Mouse (Mus musculus) MEL (cell line): ENCODE results near the gene Psen2.

ENCODE experiments used
- BHLHE40 ChIP-seq: IDR thresholded peaks from 2 replicates; pipeline ENCODE4 v1.6.1; 2012; ENCODE audit warnings: low read depth, mild to moderate bottlenecking, inconsistent platforms, low read length, improper control_type of control experiment, borderline replicate concordance
- CTCF ChIP-seq, 3 experiments: IDR thresholded peaks in 2 of 3; conservative IDR thresholded peaks in 1 of 3; 2 replicates each; pipeline ENCODE4 v1.5.1; 2011 to 2012; ENCODE audit warnings: low read length in 3 of 3, low read depth in 2 of 3, mild to moderate bottlenecking in 2 of 3, improper control_type of control experiment in 1 of 3, inconsistent platforms in 1 of 3, mixed read lengths in 1 of 3, moderate library complexity in 1 of 3; ENCODE audit not compliant: control insufficient read depth in 1 of 3, insufficient read depth in 1 of 3, poor library complexity in 1 of 3, severe bottlenecking in 1 of 3
- EP300 ChIP-seq, 2 experiments: IDR thresholded peaks; 2 replicates each; pipeline ENCODE4 v1.6.1; 2011; ENCODE audit warnings: improper control_type of control experiment in 2 of 2, low read length in 2 of 2, low read depth in 1 of 2, mild to moderate bottlenecking in 1 of 2
- JUND ChIP-seq: IDR thresholded peaks from 2 replicates; pipeline ENCODE4 v1.6.1; 2011; ENCODE audit warnings: low read depth, mild to moderate bottlenecking, improper control_type of control experiment, low read length
- MAFK ChIP-seq: IDR thresholded peaks from 2 replicates; pipeline ENCODE4 v1.6.1; 2011; ENCODE audit warnings: low read depth, mild to moderate bottlenecking, low read length, improper control_type of control experiment, borderline replicate concordance
- MYC ChIP-seq: IDR thresholded peaks from 2 replicates; pipeline ENCODE4 v1.6.1; 2011; ENCODE audit warnings: low read depth, mild to moderate bottlenecking, low read length, improper control_type of control experiment, moderate library complexity
- POLR2A ChIP-seq, 2 experiments: IDR thresholded peaks; 2 replicates each; pipeline ENCODE4 v1.6.1; 2011 to 2012; ENCODE audit warnings: low read length in 2 of 2, mild to moderate bottlenecking in 2 of 2, control low read depth in 1 of 2, improper control_type of control experiment in 1 of 2, low read depth in 1 of 2, moderate library complexity in 1 of 2; ENCODE audit not compliant: control insufficient read depth in 1 of 2, insufficient read depth in 1 of 2, poor library complexity in 1 of 2
- TAL1 ChIP-seq: IDR thresholded peaks from 2 replicates; pipeline ENCODE4 v1.6.1; 2012; ENCODE audit warnings: mild to moderate bottlenecking, inconsistent platforms, low read length, moderate library complexity, mixed read lengths
- USF1 ChIP-seq: IDR thresholded peaks from 2 replicates; pipeline ENCODE4 v1.6.1; 2014; ENCODE audit warnings: low read depth, mild to moderate bottlenecking, inconsistent platforms, low read length, improper control_type of control experiment, moderate library complexity
- ZC3H11A ChIP-seq: IDR thresholded peaks from 2 replicates; pipeline ENCODE4 v1.6.1; 2012; ENCODE audit warnings: low read depth, mild to moderate bottlenecking, inconsistent platforms, low read length, improper control_type of control experiment

DNA sequence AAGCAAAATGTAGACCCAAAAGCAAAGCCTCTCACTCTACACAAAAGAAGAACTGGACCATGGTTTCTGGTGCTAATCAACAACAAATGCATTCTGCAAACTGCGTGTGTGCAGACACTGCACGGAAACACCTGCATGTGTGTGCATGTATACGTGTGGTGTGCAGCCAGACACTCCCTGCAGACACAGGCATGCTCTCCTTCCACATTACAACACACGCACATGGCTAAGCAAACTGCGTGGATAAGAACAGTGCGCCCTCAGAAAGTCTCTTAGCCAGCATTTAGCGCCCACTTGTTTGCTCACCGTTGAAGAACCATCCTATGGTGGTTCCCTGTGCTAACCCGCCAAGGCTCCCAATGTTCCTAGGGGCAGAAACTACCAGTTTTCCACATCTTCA, 69.2 kb downstream of the Psen2 start:
- no peak for TF ChIP-seq CTCF (IDR thresholded peaks at IDR 0.05 in 2 of 3, conservative IDR thresholded peaks at IDR 0.05 in 1 of 3; ENCODE audit: control insufficient read depth in 1 of 3, insufficient read depth in 1 of 3, low read depth in 2 of 3, low read length in 3 of 3, poor library complexity in 1 of 3, severe bottlenecking in 1 of 3)
- TF ChIP-seq TAL1: no peak
- TF ChIP-seq POLR2A (IDR thresholded peaks at IDR 0.05; ENCODE audit: control insufficient read depth in 1 of 2, insufficient read depth in 1 of 2, low read depth in 1 of 2, low read length in 2 of 2, poor library complexity in 1 of 2): no peak
- TF ChIP-seq JUND: no peak
- TF ChIP-seq USF1: no peak
- TF ChIP-seq BHLHE40: no peak
- no peak for TF ChIP-seq MYC
- no peak for TF ChIP-seq EP300 (IDR thresholded peaks at IDR 0.05; ENCODE audit: low read depth in 1 of 2, low read length in 2 of 2)
- TF ChIP-seq ZC3H11A: no peak
- TF ChIP-seq MAFK: no peak
